Comparison of ENCODE assay signal across 9 mouse cellular contexts in genomic region chr11:60707672-60708071, GRCm38 (mm10). TPM values are rescaled to one million over a fixed set of nuclear protein-coding genes. Genes with fewer than 3 reads are reported as not detected.
DNase-seq lines count a peak whose midpoint lies in the region; ATAC-seq and TF ChIP-seq lines count a peak whose summit lies in the region.
"Had no signal": no experiment of that assay in that cellular context is flagged by ENCODE, and none has a peak within 500 bp of the region (broad histone marks: within the 10 kb centered on the region; RNA-seq: fewer than 3 reads in every experiment).

No protein-coding gene starts in this region.

- H3K4me3 ChIP-seq in layer of hippocampus, adult 2 months = no peak overlapping the region
- H3K4me3 ChIP-seq in midbrain, embryonic 16.5 days (ENCODE audit: low read depth, low read length) = no peak overlapping the region
- no peak overlapping the region for H3K4me3 ChIP-seq in hindbrain, postnatal 0 days (ENCODE audit: low read length)
- H3K4me3 ChIP-seq: lung, embryonic 15.5 days had no signal

- peak in 1 of 2 experiments; percentile 25 for DNase-seq in layer of hippocampus, adult 2 months (ENCODE audit: low spot score in 2 of 2)
- no peak for DNase-seq in layer of hippocampus, adult 9-10 months (ENCODE audit: low spot score)
- peak; percentile 68 for DNase-seq in brain, adult 2 months (ENCODE audit: low read depth, low spot score)
- peak; percentile 95 to 96 for DNase-seq in heart, adult 18-20 months
- DNase-seq in kidney, postnatal 14 days = peak; percentile 89
- peak; percentile 61 for DNase-seq in ovary, postnatal 14 days (ENCODE audit: low spot score)
- DNase-seq in hindbrain, postnatal 0 days (ENCODE audit: low spot score) = no peak

- no peaks in the 10 kb centered on the region for H3K27me3 ChIP-seq in midbrain, embryonic 16.5 days (ENCODE audit: control insufficient read depth, insufficient read depth, low read depth, low read length)
- no peaks in the 10 kb centered on the region for H3K27me3 ChIP-seq in hindbrain, postnatal 0 days (ENCODE audit: insufficient read depth, low read length)
- H3K27me3 ChIP-seq: lung, embryonic 15.5 days had no signal

- 92% methylated on average over 3 of the region's 3 CpGs for WGBS in midbrain, embryonic 16.5 days
- WGBS in hindbrain, postnatal 0 days = 66% methylated on average over 3 of the region's 3 CpGs

- H3K9me3 ChIP-seq in midbrain, embryonic 16.5 days (replicated peaks; ENCODE audit: control insufficient read depth, low read length, poor library complexity, severe bottlenecking) = no peaks in the 10 kb centered on the region
- H3K9me3 ChIP-seq in hindbrain, postnatal 0 days (ENCODE audit: low read length) = no peaks in the 10 kb centered on the region
- H3K9me3 ChIP-seq: lung, embryonic 15.5 days had no signal

- no peak for ATAC-seq in midbrain, embryonic 16.5 days
- ATAC-seq in hindbrain, postnatal 0 days = no peak

- H3K4me1 ChIP-seq in midbrain, embryonic 16.5 days (ENCODE audit: control insufficient read depth, insufficient read depth, low read length) = peaks cover 7% of the 10 kb centered on the region
- peaks cover 7% of the 10 kb centered on the region; the same call in 1 of the 2 replicates for H3K4me1 ChIP-seq in hindbrain, postnatal 0 days (ENCODE audit: insufficient read depth, low read length)
- H3K4me1 ChIP-seq: lung, embryonic 15.5 days had no signal

- no peak for TF ChIP-seq CTCF in layer of hippocampus, adult 2 months (conservative IDR thresholded peaks at IDR 0.05)
- no peak for TF ChIP-seq CTCF in hindbrain, postnatal 0 days (IDR thresholded peaks at IDR 0.05; ENCODE audit: low read depth)

- peak overlapping the region; percentile 75 for H3K27ac ChIP-seq in layer of hippocampus, adult 2 months
- no peak overlapping the region for H3K27ac ChIP-seq in midbrain, embryonic 16.5 days (ENCODE audit: low read length)
- no peak overlapping the region for H3K27ac ChIP-seq in hindbrain, postnatal 0 days
- H3K27ac ChIP-seq: lung, embryonic 15.5 days had no signal

- H3K36me3 ChIP-seq in midbrain, embryonic 16.5 days (ENCODE audit: control insufficient read depth, insufficient read depth, low read length) = peaks cover 61% of the 10 kb centered on the region
- H3K36me3 ChIP-seq in hindbrain, postnatal 0 days (ENCODE audit: insufficient read depth, low read length) = peaks cover 73% of the 10 kb centered on the region

- no peak overlapping the region for H3K4me2 ChIP-seq in midbrain, embryonic 16.5 days (ENCODE audit: low read length)
- no peak overlapping the region for H3K4me2 ChIP-seq in hindbrain, postnatal 0 days (ENCODE audit: low read depth, low read length)
- H3K4me2 ChIP-seq: lung, embryonic 15.5 days had no signal

- H3K9ac ChIP-seq in midbrain, embryonic 16.5 days (ENCODE audit: low read depth, low read length) = no peak overlapping the region
- no peak overlapping the region for H3K9ac ChIP-seq in hindbrain, postnatal 0 days (replicated peaks; ENCODE audit: low read length)
- H3K9ac ChIP-seq: lung, embryonic 15.5 days had no signal

RNA-seq across cellular contexts. Expression of gene Llgl1, which starts 8.1 kb away (rescaled TPM):
- 10 to 100 TPM; 43.0 to 43.3 TPM for total RNA-seq in layer of hippocampus, adult 2 months (2021)
- 10 to 100 TPM; 10.4 to 10.8 TPM for total RNA-seq in heart, adult 18-20 months (2021)
- polyA plus RNA-seq in midbrain, embryonic 16.5 days (2015; fragmentation: Nextera tagmentation; extraction: Ambion mirVana) = 44.4 and 46.8 TPM in 2 replicates
- 60.2 and 75.5 TPM in 2 replicates for total RNA-seq in hindbrain, postnatal 0 days (2014; rRNA removed)
- 35.2 and 36.7 TPM in 2 replicates for polyA plus RNA-seq in hindbrain, postnatal 0 days (2015; fragmentation: Nextera tagmentation; extraction: Ambion mirVana)

RNA-seq across cellular contexts. Expression of gene Flii, which starts 19.4 kb away (rescaled TPM):
- total RNA-seq in layer of hippocampus, adult 2 months (2021) = 10 to 100 TPM; 59.5 to 68.2 TPM
- 100 to 1,000 TPM; 124 to 129 TPM for total RNA-seq in heart, adult 18-20 months (2021)
- 78.5 and 79.2 TPM in 2 replicates for polyA plus RNA-seq in midbrain, embryonic 16.5 days (2015; fragmentation: Nextera tagmentation; extraction: Ambion mirVana)
- 77.1 and 112 TPM in 2 replicates for total RNA-seq in hindbrain, postnatal 0 days (2014; rRNA removed)
- 39.9 and 42.7 TPM in 2 replicates for polyA plus RNA-seq in hindbrain, postnatal 0 days (2015; fragmentation: Nextera tagmentation; extraction: Ambion mirVana)

RNA-seq across cellular contexts. Expression of gene Mief2, which starts 20.5 kb away (rescaled TPM):
- 10 to 100 TPM; 21.2 to 25.0 TPM for total RNA-seq in layer of hippocampus, adult 2 months (2021)
- total RNA-seq in heart, adult 18-20 months (2021) = 10 to 100 TPM; 30.5 to 34.2 TPM
- 23.6 and 24.6 TPM in 2 replicates for polyA plus RNA-seq in midbrain, embryonic 16.5 days (2015; fragmentation: Nextera tagmentation; extraction: Ambion mirVana)
- total RNA-seq in hindbrain, postnatal 0 days (2014; rRNA removed) = 38.0 and 40.6 TPM in 2 replicates
- polyA plus RNA-seq in hindbrain, postnatal 0 days (2015; fragmentation: Nextera tagmentation; extraction: Ambion mirVana) = 24.8 and 26.0 TPM in 2 replicates

Comparison
In these comparisons a context has a peak if more than half of its experiments do, and no peak if none do; other contexts are left out.
1. DNase-seq: peak in brain, adult 2 months (single experiment), heart, adult 18-20 months (2 of 2), kidney, postnatal 14 days (single experiment) and ovary, postnatal 14 days (single experiment); none in layer of hippocampus, adult 9-10 months (single experiment) and hindbrain, postnatal 0 days (single experiment).